Mouse (Mus musculus) ES-E14 (cell line): Measurements from ENCODE around the gene Cdh24. TPM values are rescaled to one million over a fixed set of nuclear protein-coding genes. Genes with fewer than 3 reads are reported as not detected.
"Not testable (repeated sequence)": the region's sequence is repeated elsewhere in the genome, so short reads cannot be mapped to it uniquely, and the experiment has no call there.

Source experiments
- DNase-seq: peaks from one replicate; pipeline ENCODE4 v3.0.0-alpha.2; 2013; ENCODE audit warnings: low read depth, low spot score
- H3K27ac ChIP-seq: 2 replicates; pipeline ENCODE4 v1.5.1; 2012; ENCODE audit warnings: low read depth, mild to moderate bottlenecking, low read length, moderate library complexity, mixed read lengths; ENCODE audit not compliant: poor library complexity, insufficient read depth, severe bottlenecking
- H3K36me3 ChIP-seq: 2 replicates; pipeline ENCODE4 v1.6.1; 2012; ENCODE audit warnings: mild to moderate bottlenecking, low read length, moderate library complexity, mixed read lengths; ENCODE audit not compliant: control insufficient read depth, poor library complexity, insufficient read depth, severe bottlenecking
- H3K4me1 ChIP-seq, 2 experiments: fragments of 150-350 bp in 1 of 2; sonication (generic) in 1 of 2; 2 replicates each; pipeline ENCODE4 v1.6.1; 2012; ENCODE audit warnings: low read length in 2 of 2, mild to moderate bottlenecking in 1 of 2, mixed read lengths in 1 of 2; ENCODE audit not compliant: control insufficient read depth in 2 of 2, insufficient read depth in 2 of 2, poor library complexity in 1 of 2
- H3K4me3 ChIP-seq, 2 experiments: fragments of 150-350 bp in 1 of 2; sonication (generic) in 1 of 2; 2 replicates each; pipeline ENCODE4 v1.5.1; 2012; ENCODE audit warnings: low read length in 2 of 2, low read depth in 1 of 2, mild to moderate bottlenecking in 1 of 2, mixed read lengths in 1 of 2; ENCODE audit not compliant: insufficient read depth in 1 of 2, poor library complexity in 1 of 2, severe bottlenecking in 1 of 2
- H3K9ac ChIP-seq: 2 replicates; pipeline ENCODE4 v1.6.1; 2012; ENCODE audit warnings: low read depth, mild to moderate bottlenecking, low read length, mixed read lengths; ENCODE audit not compliant: poor library complexity, insufficient read depth, severe bottlenecking
- H3K9me3 ChIP-seq: fragments of 150-350 bp; sonication (generic); 2 replicates; pipeline ENCODE4 v1.6.1; 2012; ENCODE audit warnings: low read depth, mild to moderate bottlenecking, low read length; ENCODE audit not compliant: control insufficient read depth, insufficient read depth
- CHD2 ChIP-seq: IDR thresholded peaks from 2 replicates; pipeline ENCODE4 v1.6.1; 2014; ENCODE audit warnings: mild to moderate bottlenecking, low read depth, low read length, inconsistent platforms
- HCFC1 ChIP-seq: IDR thresholded peaks from 2 replicates; pipeline ENCODE4 v1.6.1; 2012; ENCODE audit warnings: low read length, inconsistent platforms, borderline replicate concordance; ENCODE audit not compliant: insufficient read depth
- MAFK ChIP-seq: IDR thresholded peaks from 2 replicates; pipeline ENCODE4 v1.6.1; 2014; ENCODE audit warnings: mild to moderate bottlenecking, low read depth, low read length, inconsistent platforms; ENCODE audit not compliant: insufficient read depth
- ZC3H11A ChIP-seq: IDR thresholded peaks from 2 replicates; pipeline ENCODE4 v1.6.1; 2012; ENCODE audit warnings: low read depth, mild to moderate bottlenecking, inconsistent platforms, low read length, borderline replicate concordance
- ZNF384 ChIP-seq: IDR thresholded peaks from 2 replicates; pipeline ENCODE4 v1.6.1; 2012; ENCODE audit warnings: low read depth, low read length, inconsistent platforms
- in situ Hi-C, 2 experiments: fragments of 600-800 bp; cut with MboI; formaldehyde crosslinking; loops; one replicate each; pipeline ENCODE4 v1.15.1; 2025; ENCODE audit warnings: low sequenced_read_pairs in 2 of 2, inconsistent platforms in 1 of 2; ENCODE audit not compliant: unreplicated experiment in 2 of 2
- total RNA-seq: library from RNA; depleted of rRNA; stranded (reverse); fragments of 300-350 nt; gene quantifications from 2 replicates; pipeline ENCODE4 v1.2.3, GENCODE M21; 2012

Gene Cdh24
- total RNA-seq, 1 experiment = 3.2 TPM

DNA sequence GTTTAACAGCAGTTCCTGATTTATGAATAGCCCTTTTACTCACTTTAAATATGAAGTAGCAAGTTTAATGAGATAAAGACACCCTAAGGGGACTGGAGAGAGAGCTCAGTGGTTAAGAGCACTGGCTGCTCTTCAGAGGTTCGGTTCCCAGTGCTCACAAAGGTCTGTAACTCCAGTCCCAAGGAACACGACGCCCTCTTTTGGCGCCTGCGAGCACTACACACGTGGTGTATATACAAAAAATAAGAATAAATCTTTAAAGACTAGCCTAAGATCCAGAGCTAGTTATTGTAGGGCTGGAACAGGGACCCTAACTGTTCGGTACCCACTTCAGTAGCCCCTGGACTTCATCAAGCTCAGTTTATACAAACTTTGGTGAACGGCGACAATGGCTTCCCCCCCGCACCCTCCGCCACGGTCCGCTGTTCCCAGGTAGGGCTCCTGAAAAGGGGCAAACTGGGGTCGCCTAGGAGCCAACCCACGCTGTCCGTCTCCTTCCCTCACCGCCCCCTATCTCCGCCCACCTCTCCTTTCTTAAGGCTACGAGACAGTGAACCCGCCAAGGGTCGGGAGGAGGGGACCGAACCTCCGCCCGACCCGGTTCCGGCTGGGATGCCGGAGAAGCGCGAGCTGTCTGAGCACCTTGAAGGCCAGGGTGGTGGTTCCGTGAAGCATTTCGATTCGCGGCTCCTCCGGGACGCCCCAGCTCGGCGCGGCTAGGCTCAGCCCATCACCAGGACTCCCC is 23.8 kb downstream of the Cdh24 start:
- H3K9ac ChIP-seq = peak overlapping the region; percentile 90
- peaks cover 0 to 6% of the 10 kb centered on the region in 2 experiments; a peak in 2 of 4 replicates for H3K4me1 ChIP-seq
- DNase-seq = peak; percentile 52
- H3K9me3 ChIP-seq = no peaks in the 10 kb centered on the region
- H3K36me3 ChIP-seq = peaks cover 27% of the 10 kb centered on the region
- H3K4me3 ChIP-seq = peak overlapping the region; percentile 90 to 91
- in situ Hi-C loops = no loop called here
- no peak for TF ChIP-seq CHD2
- TF ChIP-seq MAFK = no peak
- no peak for TF ChIP-seq HCFC1
- TF ChIP-seq ZNF384 = no peak
- no peak for TF ChIP-seq ZC3H11A
- H3K27ac ChIP-seq = peak overlapping the region; percentile 65

DNA sequence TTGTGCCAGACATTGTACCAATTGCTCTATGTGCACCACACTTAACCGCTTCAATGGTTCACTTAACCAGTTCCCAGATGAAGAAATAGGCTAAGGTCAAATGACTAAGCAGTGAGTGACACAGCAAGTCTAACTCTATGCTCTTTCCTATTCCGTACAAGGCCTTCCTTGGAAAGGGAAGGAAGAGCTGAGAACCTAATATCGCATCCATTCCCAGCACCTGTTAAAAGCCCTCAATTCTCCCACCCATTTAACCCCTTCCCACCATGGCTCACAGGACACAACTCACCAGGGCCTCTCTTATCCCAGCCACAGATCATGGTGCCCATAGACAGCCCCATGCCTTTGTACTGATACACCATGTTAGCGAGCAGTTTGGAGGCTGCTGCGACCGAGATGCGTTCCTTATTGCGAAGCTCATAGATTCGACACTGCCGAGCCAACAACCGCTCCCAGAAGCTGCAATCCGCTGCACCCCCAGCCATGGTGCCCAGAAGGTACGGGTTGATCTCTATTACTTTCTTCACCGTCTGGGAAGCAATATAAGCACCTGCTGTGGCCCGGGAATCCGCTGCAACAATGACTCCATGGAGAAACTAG is 24.8 kb downstream of the Cdh24 start:
- in situ Hi-C loops = no loop called here
- DNase-seq = no peak
- Histone ChIP-seq H3K9ac (no peak overlapping the region; the same call in 1 of the 2 replicates), H3K36me3 (peaks cover 33% of the 10 kb centered on the region), H3K9me3 (no peaks in the 10 kb centered on the region), H3K27ac (no peak overlapping the region), H3K4me1 (peaks cover 0 to 6% of the 10 kb centered on the region in 2 experiments; a peak in 2 of 4 replicates), H3K4me3 (peak overlapping the region in 1 of 2 experiments; percentile 90; a peak in 2 of 4 replicates)
- TF ChIP-seq CHD2 = no peak

DNA sequence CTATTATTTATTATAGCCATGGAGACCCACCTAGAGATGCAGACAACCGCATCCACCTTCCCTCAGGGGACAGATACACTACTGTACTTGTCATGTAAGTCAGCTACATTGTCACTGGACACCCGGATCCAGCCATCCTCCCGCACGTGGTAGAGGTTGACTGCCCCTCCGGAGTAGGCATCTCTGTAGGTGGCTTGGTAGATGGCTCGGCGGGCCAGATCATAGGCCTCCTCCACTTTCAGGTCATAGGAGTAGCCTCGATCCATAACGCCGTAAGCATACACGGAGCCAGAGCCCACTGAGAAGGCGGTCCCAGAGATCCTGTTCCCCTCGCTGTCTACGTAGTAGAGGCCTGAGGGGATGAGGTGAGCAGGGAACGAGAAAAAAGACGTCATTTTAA is 27.0 kb downstream of the Cdh24 start:
- H3K4me3 ChIP-seq, in situ Hi-C loops, H3K27ac ChIP-seq, H3K9ac ChIP-seq, DNase-seq, H3K4me1 ChIP-seq, H3K9me3 ChIP-seq: not testable (repeated sequence)
- H3K36me3 ChIP-seq = peaks cover 33% of the 10 kb centered on the region

DNA sequence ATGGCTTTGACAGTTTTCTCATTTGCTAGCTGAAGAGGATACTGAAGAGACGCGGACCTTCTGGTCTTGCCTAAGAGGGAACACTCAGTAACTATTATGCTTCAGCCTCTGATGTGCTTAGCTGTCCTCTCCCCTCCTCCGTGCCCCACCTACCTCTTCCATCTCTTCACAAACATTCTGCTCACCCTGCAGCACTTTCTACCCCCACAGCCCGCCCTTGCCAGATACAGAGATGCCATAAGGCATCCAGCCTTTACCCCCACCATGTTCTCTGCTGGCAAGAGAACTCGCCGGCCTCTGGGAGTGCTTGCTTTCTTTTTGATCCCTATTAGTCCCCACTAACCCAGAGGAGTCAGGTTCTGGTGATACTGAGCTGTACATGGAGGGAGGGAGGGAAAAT is 30.5 kb downstream of the Cdh24 start:
- H3K36me3 ChIP-seq = peaks cover 26% of the 10 kb centered on the region
- TF ChIP-seq MAFK (no peak), CHD2 (no peak), ZNF384 (no peak), HCFC1 (no peak), ZC3H11A (no peak)
- H3K27ac ChIP-seq = no peak overlapping the region
- in situ Hi-C loops = no loop called here
- DNase-seq = no peak
- no peak overlapping the region for H3K4me3 ChIP-seq
- no peaks in the 10 kb centered on the region for H3K9me3 ChIP-seq
- no peak overlapping the region for H3K9ac ChIP-seq
- peaks cover 0 to 9% of the 10 kb centered on the region in 2 experiments; a peak in 2 of 4 replicates for H3K4me1 ChIP-seq

- H3K9ac ChIP-seq = no peak overlapping the region
- no peak for DNase-seq
- H3K27ac ChIP-seq = no peak overlapping the region
- TF ChIP-seq ZNF384 (no peak), HCFC1 (no peak), ZC3H11A (no peak), CHD2 (no peak), MAFK (peak; percentile 46; the same call in 1 of the 2 replicates)
- no peaks in the 10 kb centered on the region for H3K9me3 ChIP-seq
- in situ Hi-C loops = no loop called here
- peaks cover 0 to 7% of the 10 kb centered on the region in 2 experiments; a peak in 3 of 4 replicates for H3K4me1 ChIP-seq
- peaks cover 20% of the 10 kb centered on the region for H3K36me3 ChIP-seq
- no peak overlapping the region for H3K4me3 ChIP-seq
Observed at GRCm38 (mm10) chr14:54609962-54610361, 31.2 kb downstream of the Cdh24 start.
